Mouse (Mus musculus): ENCODE results near the gene Hdgfl2. TPM values are rescaled to one million over a fixed set of nuclear protein-coding genes. Genes with fewer than 3 reads are reported as not detected.
A peak's percentile ranks its signal among the peaks of the same experiment; 100 is the strongest.

Gene Hdgfl2
- total and polyA plus RNA-seq, 2 experiments, result 13.8 to 29.0 TPM

- Histone ChIP-seq H3K4me1 (ENCODE audit: control insufficient read depth, insufficient read depth, low read length) (0 out of 2 replicates have a peak, but pooled peaks cover 2% of the 10 kb centered on the region), H3K4me3 (ENCODE audit: insufficient read depth, low read depth, low read length) (no peak overlapping the region), H3K27ac (replicated peaks; ENCODE audit: insufficient read depth, low read depth, low read length) (no peak overlapping the region), H3K36me3 (ENCODE audit: control insufficient read depth, insufficient read depth, low read length) (no peaks in the 10 kb centered on the region), H3K27me3 (ENCODE audit: control insufficient read depth, insufficient read depth, low read length) (no peaks in the 10 kb centered on the region), H3K79me2 (ENCODE audit: control insufficient read depth, insufficient read depth, low read length) (peaks cover 5% of the 10 kb centered on the region; the same call in 1 of the 2 replicates), H3K9ac (ENCODE audit: low read depth, low read length) (no peak overlapping the region)
- TF ChIP-seq POLR2A (IDR thresholded peaks at IDR 0.05; ENCODE audit: extremely low read depth, insufficient read depth, low read length) (no peak), CTCF (IDR thresholded peaks at IDR 0.05; ENCODE audit: low read depth, low read length) (no peak)
- DNase-seq (ENCODE audit: extremely low read depth, low read depth, low spot score), result no peak
- WGBS, result 81% methylated on average over 15 of the region's 15 CpGs
Observed at GRCm38 (mm10) chr17:56128246-56128645, 48.8 kb downstream of the Hdgfl2 start.

- no peak for TF ChIP-seq POLR2A (IDR thresholded peaks at IDR 0.05; ENCODE audit: extremely low read depth, insufficient read depth, low read length)
- TF ChIP-seq CTCF (IDR thresholded peaks at IDR 0.05; ENCODE audit: low read depth, low read length), result no peak
- Histone ChIP-seq H3K9ac (ENCODE audit: low read depth, low read length) (no peak overlapping the region), H3K4me3 (ENCODE audit: insufficient read depth, low read depth, low read length) (no peak overlapping the region), H3K4me1 (ENCODE audit: control insufficient read depth, insufficient read depth, low read length) (peaks cover 5% of the 10 kb centered on the region; the same call in 1 of the 2 replicates), H3K36me3 (ENCODE audit: control insufficient read depth, insufficient read depth, low read length) (no peaks in the 10 kb centered on the region), H3K27ac (replicated peaks; ENCODE audit: insufficient read depth, low read depth, low read length) (no peak overlapping the region), H3K79me2 (ENCODE audit: control insufficient read depth, insufficient read depth, low read length) (no peaks in the 10 kb centered on the region), H3K27me3 (ENCODE audit: control insufficient read depth, insufficient read depth, low read length) (no peaks in the 10 kb centered on the region)
- 96% methylated on average over 10 of the region's 10 CpGs for WGBS
- DNase-seq (ENCODE audit: extremely low read depth, low read depth, low spot score), result no peak
Observed at GRCm38 (mm10) chr17:56131136-56131535, 51.7 kb downstream of the Hdgfl2 start.

- no peaks in the 10 kb centered on the region for H3K36me3 ChIP-seq (ENCODE audit: control insufficient read depth, insufficient read depth, low read length)
- peak; percentile 26 for DNase-seq (ENCODE audit: extremely low read depth, low read depth, low spot score)
- no peak overlapping the region for H3K9ac ChIP-seq (ENCODE audit: low read depth, low read length)
- no peak overlapping the region for H3K4me3 ChIP-seq (ENCODE audit: insufficient read depth, low read depth, low read length)
- 48% methylated on average over 7 of the region's 7 CpGs for WGBS
- no peaks in the 10 kb centered on the region for H3K79me2 ChIP-seq (ENCODE audit: control insufficient read depth, insufficient read depth, low read length)
- peaks cover 5% of the 10 kb centered on the region; the same call in 1 of the 2 replicates for H3K4me1 ChIP-seq (ENCODE audit: control insufficient read depth, insufficient read depth, low read length)
- no peaks in the 10 kb centered on the region for H3K27me3 ChIP-seq (ENCODE audit: control insufficient read depth, insufficient read depth, low read length)
- TF ChIP-seq CTCF (IDR thresholded peaks at IDR 0.05; ENCODE audit: low read depth, low read length) (peak; percentile 88), POLR2A (IDR thresholded peaks at IDR 0.05; ENCODE audit: extremely low read depth, insufficient read depth, low read length) (no peak)
- no peak overlapping the region for H3K27ac ChIP-seq (replicated peaks; ENCODE audit: insufficient read depth, low read depth, low read length)
Observed at GRCm38 (mm10) chr17:56131814-56132213, 52.4 kb downstream of the Hdgfl2 start.

- peaks cover 5% of the 10 kb centered on the region; the same call in 1 of the 2 replicates for H3K4me1 ChIP-seq (ENCODE audit: control insufficient read depth, insufficient read depth, low read length)
- 6% methylated on average over 14 of the region's 14 CpGs for WGBS
- DNase-seq (ENCODE audit: extremely low read depth, low read depth, low spot score), result no peak
- TF ChIP-seq POLR2A (IDR thresholded peaks at IDR 0.05; ENCODE audit: extremely low read depth, insufficient read depth, low read length) (no peak), CTCF (IDR thresholded peaks at IDR 0.05; ENCODE audit: low read depth, low read length) (peak; percentile 90)
- H3K4me3 ChIP-seq (ENCODE audit: insufficient read depth, low read depth, low read length), result no peak overlapping the region
- no peaks in the 10 kb centered on the region for H3K27me3 ChIP-seq (ENCODE audit: control insufficient read depth, insufficient read depth, low read length)
- H3K27ac ChIP-seq (replicated peaks; ENCODE audit: insufficient read depth, low read depth, low read length), result no peak overlapping the region
- H3K79me2 ChIP-seq (ENCODE audit: control insufficient read depth, insufficient read depth, low read length), result no peaks in the 10 kb centered on the region
- H3K36me3 ChIP-seq (ENCODE audit: control insufficient read depth, insufficient read depth, low read length), result no peaks in the 10 kb centered on the region
- H3K9ac ChIP-seq (ENCODE audit: low read depth, low read length), result no peak overlapping the region
Observed at GRCm38 (mm10) chr17:56132661-56133060, 53.2 kb downstream of the Hdgfl2 start.

GRCm38 (mm10) chr17:56133457-56134363, 54.3 kb downstream of the Hdgfl2 start:
- peak; percentile 71 for DNase-seq (ENCODE audit: extremely low read depth, low read depth, low spot score)
- WGBS, result 16% methylated on average over 21 of the region's 21 CpGs
- H3K4me3 ChIP-seq (ENCODE audit: insufficient read depth, low read depth, low read length), result peak overlapping the region; percentile 30
- H3K27ac ChIP-seq (replicated peaks; ENCODE audit: insufficient read depth, low read depth, low read length), result peak overlapping the region; percentile 92
- no peaks in the 10 kb centered on the region for H3K27me3 ChIP-seq (ENCODE audit: control insufficient read depth, insufficient read depth, low read length)
- no peak for TF ChIP-seq CTCF (IDR thresholded peaks at IDR 0.05; ENCODE audit: low read depth, low read length)
- TF ChIP-seq POLR2A (IDR thresholded peaks at IDR 0.05; ENCODE audit: extremely low read depth, insufficient read depth, low read length), result no peak
- peaks cover 5% of the 10 kb centered on the region; the same call in 1 of the 2 replicates for H3K4me1 ChIP-seq (ENCODE audit: control insufficient read depth, insufficient read depth, low read length)
- H3K9ac ChIP-seq (ENCODE audit: low read depth, low read length), result peak overlapping the region; percentile 26
- no peaks in the 10 kb centered on the region for H3K36me3 ChIP-seq (ENCODE audit: control insufficient read depth, insufficient read depth, low read length)
- H3K79me2 ChIP-seq (ENCODE audit: control insufficient read depth, insufficient read depth, low read length), result no peaks in the 10 kb centered on the region
